Mouse (Mus musculus) liver, adult 10 weeks (tissue): ENCODE measurements around the gene Tfip11. TPM values are rescaled to one million over a fixed set of nuclear protein-coding genes. Genes with fewer than 3 reads are reported as not detected.

Source experiments
- polyA plus RNA-seq: library from polyadenylated mRNA; stranded (reverse); fragments of 350-450 nt; fragmentation: Illumina TruSeq; extraction: RNeasy Lipid Tissue Mini Kit (QIAGEN cat#74804); gene quantifications from one replicate; pipeline ENCODE4 v1.2.3, GENCODE M21; 2014; ENCODE audit warnings: low read depth, low replicate concordance

Tfip11 gene
- 4.2 TPM for polyA plus RNA-seq

GRCm38 (mm10) chr5:112325546-112326445 lies at the start of gene Tfip11:
Gene Tfip11, plus strand, starts transcription at chr5:112326358.

GRCm38 (mm10) chr5:112342463-112343204 lies 16.5 kb downstream of the Tfip11 start, which contains the start of the genes Srrd and Hps4:
Gene Srrd, minus strand, starts transcription at chr5:112343040.
Gene Hps4, plus strand, starts transcription at chr5:112343083.

GRCm38 (mm10) chr5:112355910-112356309 lies 29.8 kb downstream of the Tfip11 start, which contains the start of gene Gm6583:
Gene Gm6583, minus strand, starts transcription at chr5:112356033.

Other genes with a start within 250 kb of the Tfip11 start
- not detected for gene Cryba4, start 73.8 kb upstream of the Tfip11 start, polyA plus RNA-seq
- gene Crybb1, start 70.5 kb upstream of the Tfip11 start, polyA plus RNA-seq, result not detected
- 6.4 TPM for gene Tpst2, start 49.7 kb upstream of the Tfip11 start, polyA plus RNA-seq
- 0.98 TPM for gene Srrd, start 16.7 kb downstream of the Tfip11 start, polyA plus RNA-seq
- gene Hps4, start 16.7 kb downstream of the Tfip11 start, polyA plus RNA-seq, result 8.5 TPM
- not detected for gene Gm6583, start 29.7 kb downstream of the Tfip11 start, polyA plus RNA-seq
- gene Asphd2, start 68.5 kb downstream of the Tfip11 start, polyA plus RNA-seq, result not detected
- not detected for gene Gm6588, start 123.1 kb downstream of the Tfip11 start, polyA plus RNA-seq